Mouse (Mus musculus): Measurements from ENCODE around the gene Fbxl15. TPM values are rescaled to one million over a fixed set of nuclear protein-coding genes. Genes with fewer than 3 reads are reported as not detected.

Gene Fbxl15
- polyA plus RNA-seq, 1 experiment from 2014 or later, result 12.6 TPM

- Histone ChIP-seq H3K9me3 (ENCODE audit: low read depth, low read length) (no peaks in the 10 kb centered on the region), H3K27me3 (ENCODE audit: insufficient read depth, low read length) (peaks cover 93% of the 10 kb centered on the region), H3K27ac (ENCODE audit: low read depth) (no peak overlapping the region), H3K4me2 (peak overlapping the region; percentile 72), H3K9ac (no peak overlapping the region), H3K36me3 (ENCODE audit: insufficient read depth) (no peaks in the 10 kb centered on the region), H3K4me1 (ENCODE audit: insufficient read depth) (no peaks in the 10 kb centered on the region), H3K4me3 (ENCODE audit: low read depth, low read length) (peak overlapping the region; percentile 46)
- 10% methylated on average over 16 of the region's 16 CpGs for WGBS
- peak; percentile 71 for DNase-seq
- no peak for ATAC-seq (ENCODE audit: insufficient read depth)
- TF ChIP-seq CTCF (IDR thresholded peaks at IDR 0.05; ENCODE audit: low read depth), result no peak
These were observed 9.2 kb upstream of the Fbxl15 start for GRCm38 (mm10) chr19:46318586-46319378.

DNA sequence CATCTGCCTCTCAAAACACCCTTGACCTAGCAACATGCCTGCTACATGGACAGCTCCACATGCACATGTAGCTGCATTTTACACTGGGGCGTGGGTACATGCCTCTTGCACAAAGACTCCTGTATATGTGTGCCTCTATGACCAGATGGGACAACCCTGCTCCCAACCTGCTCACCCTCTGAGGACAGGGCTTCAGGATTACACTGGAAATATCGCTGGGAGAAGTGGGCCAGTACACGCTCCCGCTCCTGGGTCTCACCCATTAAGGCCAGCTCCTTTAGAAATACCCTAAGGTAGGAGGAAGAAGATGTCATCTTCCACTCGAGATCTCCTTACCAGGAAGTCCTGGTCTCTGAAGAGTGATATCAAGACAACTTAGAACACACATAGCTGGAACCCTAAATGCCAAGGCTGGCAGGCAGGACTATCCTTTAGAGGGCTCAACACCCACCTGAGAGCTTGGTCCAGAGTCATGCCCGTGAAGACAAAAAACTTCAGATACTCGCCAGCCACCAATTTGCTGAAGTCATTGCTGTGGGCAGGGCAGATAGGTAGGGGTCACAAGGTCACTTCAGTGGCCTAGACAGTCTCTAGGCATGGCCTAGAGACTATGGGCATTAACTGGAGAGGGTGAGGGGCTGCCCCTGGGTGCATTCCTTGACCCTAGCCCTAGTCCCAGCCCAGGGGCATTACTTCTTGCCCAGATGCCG is 7.8 kb upstream of the Fbxl15 start:
- no peak overlapping the region for H3K27ac ChIP-seq (ENCODE audit: low read depth)
- DNase-seq (no peak), ATAC-seq (ENCODE audit: insufficient read depth) (no peak)
- no peaks in the 10 kb centered on the region for H3K9me3 ChIP-seq (ENCODE audit: low read depth, low read length)
- peaks cover 93% of the 10 kb centered on the region for H3K27me3 ChIP-seq (ENCODE audit: insufficient read depth, low read length)
- no peak overlapping the region for H3K4me3 ChIP-seq (ENCODE audit: low read depth, low read length)
- no peaks in the 10 kb centered on the region for H3K36me3 ChIP-seq (ENCODE audit: insufficient read depth)
- 73% methylated on average over 8 of the region's 8 CpGs for WGBS
- TF ChIP-seq CTCF (IDR thresholded peaks at IDR 0.05; ENCODE audit: low read depth), result no peak
- no peak overlapping the region for H3K4me2 ChIP-seq
- no peak overlapping the region for H3K9ac ChIP-seq
- no peaks in the 10 kb centered on the region for H3K4me1 ChIP-seq (ENCODE audit: insufficient read depth)

GRCm38 (mm10) chr19:46321101-46321943 is 6.7 kb upstream of the Fbxl15 start:
- DNase-seq (no peak), ATAC-seq (ENCODE audit: insufficient read depth) (no peak)
- no peak overlapping the region for H3K4me2 ChIP-seq
- 26% methylated on average over 6 of the region's 6 CpGs for WGBS
- H3K9ac ChIP-seq, result no peak overlapping the region
- no peaks in the 10 kb centered on the region for H3K4me1 ChIP-seq (ENCODE audit: insufficient read depth)
- H3K27me3 ChIP-seq (ENCODE audit: insufficient read depth, low read length), result peaks cover 95% of the 10 kb centered on the region
- no peak overlapping the region for H3K27ac ChIP-seq (ENCODE audit: low read depth)
- no peaks in the 10 kb centered on the region for H3K9me3 ChIP-seq (ENCODE audit: low read depth, low read length)
- no peak for TF ChIP-seq CTCF (IDR thresholded peaks at IDR 0.05; ENCODE audit: low read depth)
- H3K36me3 ChIP-seq (ENCODE audit: insufficient read depth), result no peaks in the 10 kb centered on the region
- H3K4me3 ChIP-seq (ENCODE audit: low read depth, low read length), result no peak overlapping the region

DNA sequence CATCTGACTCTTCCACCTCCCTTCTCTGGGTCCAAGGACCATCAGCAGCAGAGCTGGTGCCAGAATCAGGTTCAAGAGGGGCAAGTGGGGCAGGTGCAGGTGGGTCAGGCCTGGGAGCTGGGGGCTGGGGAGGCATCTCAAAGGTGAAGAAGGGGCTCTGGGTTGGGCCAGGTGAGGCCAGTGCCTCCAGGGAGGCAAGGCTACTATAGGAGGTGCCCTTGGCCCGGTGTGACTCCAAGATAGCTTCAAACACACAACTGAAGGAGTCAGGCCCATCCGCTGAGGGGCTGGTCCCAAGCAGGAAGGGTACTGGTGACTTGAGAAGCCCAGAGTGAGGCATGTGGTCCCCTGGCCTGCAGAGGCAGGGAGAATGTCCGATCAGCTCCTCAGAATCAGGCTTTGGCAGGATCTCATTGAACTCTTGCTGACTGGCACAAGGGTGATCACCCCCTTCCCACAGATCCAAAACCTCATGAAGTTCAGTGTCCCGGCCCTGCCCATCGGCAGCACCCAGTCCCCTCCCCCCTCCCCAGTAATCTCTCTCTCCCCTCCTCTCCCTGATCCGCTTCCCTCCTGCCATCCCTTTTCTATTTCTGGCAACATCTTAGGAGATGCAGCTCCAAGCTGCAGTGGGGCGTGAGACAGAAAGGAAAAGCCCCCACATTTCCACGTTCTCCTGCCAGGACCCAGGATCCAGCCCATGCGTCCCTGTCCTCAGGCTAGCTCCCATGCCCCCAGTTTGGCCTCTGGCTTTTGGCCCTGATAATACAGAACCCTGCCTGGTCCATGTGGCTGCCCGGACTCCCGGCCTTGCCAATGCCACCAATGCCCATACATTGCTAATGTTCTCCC is 5.6 kb upstream of the Fbxl15 start:
- H3K4me1 ChIP-seq (ENCODE audit: insufficient read depth), result peaks cover 2% of the 10 kb centered on the region; the same call in 1 of the 2 replicates
- no peak overlapping the region for H3K9ac ChIP-seq
- DNase-seq (no peak), ATAC-seq (ENCODE audit: insufficient read depth) (no peak)
- 40% methylated on average over 11 of the region's 11 CpGs for WGBS
- H3K4me2 ChIP-seq, result no peak overlapping the region
- peaks cover 95% of the 10 kb centered on the region for H3K27me3 ChIP-seq (ENCODE audit: insufficient read depth, low read length)
- no peaks in the 10 kb centered on the region for H3K36me3 ChIP-seq (ENCODE audit: insufficient read depth)
- H3K9me3 ChIP-seq (ENCODE audit: low read depth, low read length), result no peaks in the 10 kb centered on the region
- no peak overlapping the region for H3K27ac ChIP-seq (ENCODE audit: low read depth)
- no peak for TF ChIP-seq CTCF (IDR thresholded peaks at IDR 0.05; ENCODE audit: low read depth)
- no peak overlapping the region for H3K4me3 ChIP-seq (ENCODE audit: low read depth, low read length)

DNA sequence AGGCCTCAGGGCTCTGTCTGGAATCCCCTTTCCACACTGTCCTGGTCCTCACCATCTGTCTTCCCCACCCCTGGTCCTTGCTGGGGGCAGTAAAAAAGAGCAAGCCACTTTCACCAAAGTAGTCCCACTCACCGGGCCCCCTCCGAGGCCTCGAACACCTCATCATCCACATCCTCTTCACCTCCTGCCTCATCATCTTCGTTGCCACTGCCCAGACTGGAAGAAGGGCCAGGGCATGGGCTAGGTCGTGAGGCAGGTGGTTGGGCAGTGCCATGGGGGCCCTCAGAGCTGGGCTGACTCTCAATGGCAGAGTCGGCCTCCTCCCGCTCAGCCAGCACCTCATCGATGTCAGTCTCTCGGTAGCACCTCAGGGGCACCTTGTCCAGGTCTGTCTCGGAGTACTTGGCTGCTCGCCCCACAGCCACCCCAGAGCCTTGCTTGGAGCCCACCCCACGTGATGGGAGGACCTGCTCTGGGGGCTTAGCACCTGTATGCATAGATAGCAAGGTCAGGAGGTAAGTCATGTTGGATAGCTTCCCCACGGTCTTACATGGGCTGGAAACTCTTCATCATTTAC is 4.9 kb upstream of the Fbxl15 start:
- no peak overlapping the region for H3K9ac ChIP-seq
- H3K4me2 ChIP-seq, result no peak overlapping the region
- ATAC-seq (ENCODE audit: insufficient read depth) (no peak), DNase-seq (no peak)
- H3K4me1 ChIP-seq (ENCODE audit: insufficient read depth), result peaks cover 7% of the 10 kb centered on the region; the same call in 1 of the 2 replicates
- H3K9me3 ChIP-seq (ENCODE audit: low read depth, low read length), result no peaks in the 10 kb centered on the region
- peaks cover 93% of the 10 kb centered on the region for H3K27me3 ChIP-seq (ENCODE audit: insufficient read depth, low read length)
- no peaks in the 10 kb centered on the region for H3K36me3 ChIP-seq (ENCODE audit: insufficient read depth)
- H3K27ac ChIP-seq (ENCODE audit: low read depth), result no peak overlapping the region
- no peak overlapping the region for H3K4me3 ChIP-seq (ENCODE audit: low read depth, low read length)
- 64% methylated on average over 13 of the region's 13 CpGs for WGBS
- no peak for TF ChIP-seq CTCF (IDR thresholded peaks at IDR 0.05; ENCODE audit: low read depth)

GRCm38 (mm10) chr19:46323716-46324115 is 4.3 kb upstream of the Fbxl15 start:
- TF ChIP-seq CTCF (IDR thresholded peaks at IDR 0.05; ENCODE audit: low read depth), result no peak
- Histone ChIP-seq H3K4me1 (ENCODE audit: insufficient read depth) (peaks cover 7% of the 10 kb centered on the region; the same call in 1 of the 2 replicates), H3K36me3 (ENCODE audit: insufficient read depth) (no peaks in the 10 kb centered on the region), H3K27ac (ENCODE audit: low read depth) (no peak overlapping the region), H3K27me3 (ENCODE audit: insufficient read depth, low read length) (peaks cover 86% of the 10 kb centered on the region), H3K9ac (no peak overlapping the region), H3K4me3 (ENCODE audit: low read depth, low read length) (no peak overlapping the region), H3K9me3 (ENCODE audit: low read depth, low read length) (no peaks in the 10 kb centered on the region), H3K4me2 (no peak overlapping the region)
- DNase-seq (no peak), ATAC-seq (ENCODE audit: insufficient read depth) (no peak)
- WGBS, result 65% methylated on average over 5 of the region's 5 CpGs

All from lung, embryonic 14.5 days (tissue).